Mouse (Mus musculus) CH12F3 (cell line): ENCODE results near the gene H2-M10.1.
"Not testable (repeated sequence)": the region's sequence is repeated elsewhere in the genome, so short reads cannot be mapped to it uniquely, and the experiment has no call there.

Experiments
- in situ Hi-C: fragments of 300-500 bp; cut with MboI; formaldehyde crosslinking; loops from 2 replicates; pipeline ENCODE4 v1.14.3; 2020; ENCODE audit warnings: low sequenced_read_pairs

The H2-M10.1 gene

DNA sequence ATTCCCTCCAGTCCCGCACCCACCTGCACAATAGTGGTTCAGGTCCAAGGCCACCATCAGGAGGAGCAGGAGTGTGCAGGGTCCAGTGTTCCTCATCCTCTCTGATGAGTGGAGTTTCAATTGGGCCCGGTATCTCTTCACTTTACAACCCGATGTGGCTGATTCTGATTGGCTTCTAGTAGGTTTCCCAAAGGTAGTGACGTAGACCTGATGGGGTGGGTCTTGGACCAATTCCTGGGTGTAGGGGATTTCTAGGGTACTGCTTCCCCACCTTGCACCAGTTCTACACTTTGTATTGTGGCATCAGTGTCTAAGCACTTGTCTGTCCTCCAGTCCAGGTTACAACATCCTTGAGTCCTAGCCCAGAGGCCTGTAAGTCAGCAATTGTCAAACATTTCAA lies at the start of gene H2-M10.1:
Gene H2-M10.1 (minus strand): TSS at position 101 of the 400 bp plus-strand sequence.
- in situ Hi-C loops = no loop called here

DNA sequence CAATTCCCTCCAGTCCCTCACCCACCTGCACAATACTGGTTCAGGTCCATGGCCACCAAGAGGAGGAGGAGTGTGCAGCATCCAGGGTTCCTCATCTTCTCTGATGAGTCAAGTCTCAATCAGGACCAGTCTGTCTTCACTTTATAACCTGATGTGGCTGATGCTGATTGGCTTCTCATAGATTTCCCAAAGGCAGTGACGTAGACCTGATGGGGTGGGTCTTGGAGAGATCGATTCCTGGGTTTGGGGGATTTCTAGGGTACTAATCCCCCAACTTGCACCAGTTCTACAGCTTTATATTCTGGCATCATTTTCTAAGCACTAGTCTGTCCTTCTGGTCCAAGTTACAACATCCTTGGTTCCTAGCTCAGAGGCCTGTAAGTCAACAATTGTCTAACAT lies 42.4 kb upstream of the H2-M10.1 start, which contains the start of gene H2-M10.3:
Gene H2-M10.3 (minus strand): TSS at position 101 of the 400 bp plus-strand sequence.
- in situ Hi-C loops = loop anchor here (25.0 kb wide), 1 partner anchor 419 kb away; no protein-coding TSS in a partner anchor

DNA sequence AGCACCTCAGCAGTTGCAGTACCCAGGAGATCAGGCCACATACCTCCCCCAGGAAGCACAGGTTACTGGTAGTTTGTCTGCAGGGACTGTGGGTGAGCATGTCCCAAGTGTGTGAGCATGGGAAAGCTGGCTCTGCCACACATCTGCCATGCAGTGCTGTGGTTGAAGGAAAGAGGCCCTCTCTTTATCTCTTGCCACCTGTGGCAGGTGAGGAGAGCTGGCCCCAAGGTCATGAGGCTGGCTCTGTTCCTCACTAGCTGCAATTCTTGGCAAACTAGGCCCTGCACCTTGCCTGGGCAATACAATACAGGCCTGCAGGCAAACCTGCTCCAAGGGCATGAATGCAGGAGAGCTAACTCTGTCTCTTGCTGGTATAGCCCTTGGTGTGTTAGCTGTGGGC lies 36.4 kb upstream of the H2-M10.1 start:
- in situ Hi-C loops = loop anchor here (25.0 kb wide), 1 partner anchor 425 kb away; no protein-coding TSS in a partner anchor

DNA sequence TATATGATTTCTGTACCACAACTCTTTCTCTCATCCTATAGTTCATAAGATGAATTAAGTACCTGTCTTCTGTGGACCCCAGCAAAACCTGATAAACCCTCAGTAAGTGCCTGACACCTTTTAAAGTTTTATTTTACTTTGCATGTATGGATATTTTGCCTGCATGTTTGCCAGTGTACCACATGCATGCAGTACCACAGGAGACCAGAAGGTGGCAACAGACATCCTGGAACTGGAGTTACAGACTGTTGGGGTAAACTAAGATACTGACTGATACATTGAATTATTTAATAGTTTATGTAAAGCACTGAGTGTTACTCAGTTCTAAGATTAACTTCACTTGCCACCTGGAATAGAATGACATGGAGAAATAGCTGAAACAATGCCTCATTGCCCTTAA lies 31.6 kb upstream of the H2-M10.1 start:
- in situ Hi-C loops = loop anchor here (10.0 to 25.0 kb wide), 2 partner anchors 57 to 430 kb away; no protein-coding TSS in a partner anchor

DNA sequence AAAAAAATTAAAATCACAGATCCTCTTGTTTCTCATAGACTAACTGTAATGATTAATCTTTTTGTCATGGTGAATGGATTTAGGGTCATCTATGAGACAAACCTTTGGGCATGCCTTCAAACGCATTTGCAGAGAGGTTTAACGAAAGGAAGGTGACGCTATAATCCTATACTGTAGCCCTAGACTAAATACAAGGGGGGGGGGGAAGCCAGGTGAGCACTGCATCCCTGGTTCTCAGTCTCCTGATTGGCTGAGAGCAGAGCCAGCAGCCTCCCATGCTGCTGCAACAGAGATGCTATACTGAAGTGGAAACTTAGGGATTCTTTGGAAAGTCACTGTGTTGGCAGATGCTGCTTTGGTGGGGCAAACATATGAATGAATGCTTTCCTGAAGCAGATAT lies 29.8 kb upstream of the H2-M10.1 start:
- in situ Hi-C loops = loop anchor here (10.0 to 25.0 kb wide), 2 partner anchors 59 to 432 kb away; no protein-coding TSS in a partner anchor

DNA sequence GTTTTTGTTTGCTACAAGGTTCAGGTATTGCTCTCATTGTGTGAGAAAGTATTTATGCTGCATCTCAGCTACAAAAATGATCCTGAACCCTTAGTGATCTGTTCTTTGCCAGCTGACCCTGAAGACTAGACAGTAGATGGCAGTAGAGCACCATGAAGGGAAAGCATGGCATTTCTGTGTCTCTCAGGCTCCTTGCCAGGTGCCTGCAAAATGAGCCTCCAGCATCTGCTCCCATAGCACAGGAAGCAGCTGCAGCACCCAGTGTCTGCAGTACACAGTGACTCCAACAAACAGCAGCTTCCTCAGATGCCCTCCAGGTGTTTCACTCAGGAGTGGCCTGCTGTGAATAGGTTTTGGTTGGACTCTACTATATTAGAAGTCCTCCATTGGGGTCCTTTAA lies 29.4 kb upstream of the H2-M10.1 start:
- in situ Hi-C loops = loop anchor here (10.0 to 25.0 kb wide), 2 partner anchors 59 to 432 kb away; no protein-coding TSS in a partner anchor

DNA sequence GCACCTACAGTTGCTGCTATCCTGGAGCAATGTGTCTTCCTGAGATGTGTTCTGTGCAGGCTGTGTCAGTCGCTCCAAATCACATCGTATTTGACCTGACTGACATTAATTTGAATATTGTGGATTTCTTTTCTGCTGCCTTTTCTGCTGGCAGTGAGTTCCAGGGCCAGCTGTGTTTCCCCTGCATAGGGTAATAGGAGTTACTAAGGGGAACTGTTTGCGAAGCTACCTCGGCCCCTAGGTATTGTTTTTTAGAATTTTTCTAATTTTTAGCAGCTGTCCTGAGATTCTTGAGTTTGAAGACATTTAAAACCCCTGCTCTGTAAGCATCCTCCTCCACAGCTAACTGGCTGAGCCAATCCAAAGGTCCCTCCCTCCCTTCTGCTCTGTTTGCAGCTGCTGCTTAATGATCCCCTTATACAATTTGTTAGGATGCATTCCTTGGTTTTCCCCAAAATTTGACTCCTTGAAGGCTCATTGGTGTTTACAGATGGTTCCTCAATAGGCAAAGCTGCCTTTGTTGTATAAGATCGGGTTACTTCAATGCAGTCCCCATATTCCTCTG lies 10.2 kb downstream of the H2-M10.1 start:
- in situ Hi-C loops = no loop called here

DNA sequence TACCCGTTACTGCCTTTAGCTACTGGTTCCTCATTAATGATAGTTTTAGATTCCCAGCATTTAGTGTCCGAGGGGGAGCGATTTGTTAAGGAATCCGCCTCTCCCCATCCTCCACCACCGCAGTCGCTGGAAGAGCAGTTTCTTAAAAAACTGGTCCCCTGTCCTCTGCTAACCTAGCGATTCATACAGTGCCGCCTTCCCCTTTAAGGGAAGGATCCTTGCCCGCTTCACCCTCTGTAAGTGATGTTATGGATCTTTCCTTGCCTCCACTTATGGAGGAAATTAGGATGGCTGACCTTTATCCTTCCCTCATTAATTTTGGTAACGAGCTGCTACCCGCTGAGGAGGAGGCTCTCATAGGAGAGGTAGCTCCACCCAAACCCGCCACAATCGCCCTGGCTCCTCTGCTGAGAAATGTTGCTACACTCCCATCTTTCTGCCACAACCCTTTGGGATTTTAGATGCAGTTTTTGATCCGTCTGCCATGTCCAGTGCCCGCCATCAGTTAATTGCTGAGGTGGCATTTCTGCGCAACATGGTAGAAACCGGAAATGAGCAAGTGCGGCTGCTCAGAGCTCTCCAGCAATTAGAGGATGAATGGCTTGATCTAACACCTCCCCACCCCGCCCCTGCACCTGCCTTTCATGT lies 10.8 kb downstream of the H2-M10.1 start:
- in situ Hi-C loops = no loop called here

DNA sequence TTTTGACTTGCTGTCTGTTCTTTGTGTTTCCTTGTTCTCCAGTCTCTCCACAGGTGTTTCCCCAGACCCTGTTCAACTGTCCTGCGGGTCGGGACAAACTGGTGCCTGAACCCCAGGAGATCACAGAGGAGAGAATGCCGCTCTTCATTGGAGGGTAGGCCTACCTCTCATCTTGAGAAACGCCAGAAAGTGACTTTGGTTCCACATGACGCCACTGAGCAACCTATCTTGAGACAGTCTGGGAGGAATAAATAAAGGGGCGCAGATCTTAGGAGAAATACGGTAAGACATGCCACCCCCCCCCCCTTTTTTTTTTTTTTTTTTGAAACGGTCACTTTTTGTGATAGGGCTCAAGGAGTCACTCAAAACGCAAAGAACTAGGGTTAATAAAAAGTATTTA lies 11.4 kb downstream of the H2-M10.1 start:
- in situ Hi-C loops = no loop called here

DNA sequence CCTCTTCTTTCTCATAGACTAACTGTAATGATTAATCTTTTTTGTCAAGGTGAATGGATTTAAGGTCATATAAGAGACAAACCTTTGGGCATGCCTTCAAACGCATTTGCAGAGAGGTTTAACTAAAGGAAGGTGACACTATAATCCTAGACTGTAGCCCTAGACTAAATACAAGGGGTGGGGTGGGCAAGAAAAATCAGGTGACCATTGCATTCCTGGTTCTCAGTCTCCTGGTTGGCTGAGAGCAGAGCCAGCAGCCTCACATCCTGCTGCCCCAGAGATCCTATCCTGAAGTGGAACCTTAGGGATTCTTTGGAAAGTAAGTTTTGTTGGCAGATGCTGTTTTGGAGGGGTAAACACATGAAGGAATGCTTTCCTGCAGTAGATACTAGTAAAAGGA lies 16.7 kb downstream of the H2-M10.1 start:
- in situ Hi-C loops = no loop called here

DNA sequence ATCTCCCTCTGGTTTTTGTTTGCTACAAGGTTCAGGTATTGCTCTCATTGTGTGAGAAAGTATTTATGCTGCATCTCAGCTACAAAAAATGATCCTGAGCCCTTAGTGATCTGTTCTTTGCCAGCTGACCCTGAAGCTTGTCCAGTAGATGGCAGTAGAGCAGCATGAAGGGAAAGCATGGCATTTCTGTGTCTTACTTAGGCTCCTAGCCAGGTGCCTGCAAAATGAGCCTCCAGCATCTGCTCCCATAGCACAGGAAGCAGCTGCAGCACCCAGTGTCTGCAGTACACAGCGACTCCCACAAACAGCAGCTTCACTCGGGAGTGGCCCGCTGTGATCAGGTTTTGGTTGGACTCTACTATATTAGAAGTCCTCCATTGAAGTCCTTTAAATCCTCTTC lies 17.1 kb downstream of the H2-M10.1 start:
- in situ Hi-C loops = not testable (repeated sequence)

DNA sequence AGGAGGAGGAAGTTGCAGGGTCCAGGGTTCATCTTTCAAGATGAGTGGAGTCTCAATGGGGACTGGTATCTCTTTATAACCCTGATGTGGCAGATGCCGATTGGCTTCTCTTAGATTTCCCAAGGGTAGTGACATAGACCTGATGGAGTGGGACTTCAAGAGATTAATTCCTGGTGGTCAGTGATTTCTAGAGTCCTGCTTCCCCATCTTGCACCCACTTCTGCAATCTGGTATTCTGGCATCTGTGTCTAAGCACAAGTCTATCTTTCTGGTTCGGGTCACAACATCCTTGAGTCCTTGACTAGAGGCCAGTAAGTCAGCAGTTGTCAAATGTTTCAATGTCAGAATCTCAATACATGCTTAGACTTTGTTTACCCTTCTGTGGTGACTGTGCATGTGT lies 39.6 kb downstream of the H2-M10.1 start, which contains the start of gene H2-M10.2:
Gene H2-M10.2 (minus strand): TSS at position 101 of the 400 bp plus-strand sequence.
- in situ Hi-C loops = no loop called here

DNA sequence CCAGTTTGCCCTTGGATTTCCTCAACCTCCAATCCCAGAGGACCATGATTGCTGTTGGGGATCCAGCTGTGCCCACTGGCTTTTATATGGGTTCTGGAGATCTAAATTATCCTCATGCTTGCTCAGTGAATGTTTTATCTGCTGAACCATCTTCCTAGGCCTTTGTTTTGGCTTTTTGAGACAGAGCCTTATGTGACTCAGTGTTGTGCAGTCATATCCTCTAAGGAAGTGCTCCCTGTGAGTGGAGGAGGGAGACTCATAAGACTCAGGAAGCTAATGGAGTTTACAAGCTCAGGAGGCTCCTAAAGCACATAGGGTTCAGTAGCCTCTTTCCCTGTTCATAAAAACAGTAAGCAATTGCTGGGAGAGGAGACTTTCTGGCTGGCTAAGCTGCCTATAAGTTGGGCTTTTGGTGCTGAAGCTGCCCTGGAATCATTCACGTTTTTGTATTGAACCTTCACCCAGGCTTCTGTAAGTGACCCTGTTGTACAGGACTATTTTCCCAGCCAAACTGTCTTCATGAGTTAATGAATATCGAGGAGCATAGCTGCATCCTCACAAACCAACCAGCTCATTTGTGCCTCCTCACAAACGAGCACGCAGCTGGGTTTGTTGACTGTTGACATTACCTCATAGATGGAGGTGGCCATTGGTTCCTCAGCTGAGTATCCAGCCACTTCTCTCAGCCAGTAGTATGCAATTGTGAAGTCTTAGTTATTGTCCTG lies 44.3 kb downstream of the H2-M10.1 start:
- in situ Hi-C loops = no loop called here

DNA sequence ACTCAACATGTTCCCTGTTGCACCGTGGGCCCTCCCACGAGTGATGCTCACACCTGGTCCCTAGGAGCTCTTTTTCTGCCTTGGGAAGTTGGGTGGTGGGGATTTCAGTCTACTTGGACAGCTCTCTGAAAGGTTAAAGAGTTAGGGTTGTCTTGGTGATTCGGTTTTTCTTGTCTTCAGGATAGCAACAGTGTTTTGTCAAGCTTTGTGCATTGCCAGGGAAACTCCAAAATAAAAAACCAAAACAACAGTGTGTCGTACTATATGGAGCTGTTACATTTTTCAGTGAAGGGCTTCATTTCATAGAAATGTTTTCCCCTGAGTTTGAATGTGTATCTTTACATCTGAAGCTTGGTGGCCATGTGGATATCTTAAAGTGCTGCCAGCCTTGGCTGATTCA lies 51.2 kb downstream of the H2-M10.1 start:
- in situ Hi-C loops = no loop called here

DNA sequence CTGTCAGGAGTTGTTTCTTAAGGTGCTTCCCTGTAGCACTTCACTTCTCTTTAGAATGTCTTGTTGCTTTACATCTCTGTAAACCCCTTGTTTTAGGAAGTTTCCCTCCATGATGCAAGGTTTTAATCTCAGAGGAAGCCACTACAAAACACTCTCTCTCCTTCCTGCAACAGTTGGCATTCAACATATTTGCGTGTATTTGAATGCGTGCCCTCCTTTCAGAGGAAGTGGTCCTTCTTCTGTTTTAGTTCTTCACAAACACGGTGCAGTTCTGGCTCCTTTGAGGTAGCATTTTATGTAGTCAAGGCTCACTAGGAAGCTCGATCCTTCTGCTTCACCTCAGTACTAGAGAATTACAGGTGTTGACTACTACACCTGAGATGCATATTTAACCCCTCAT lies 52.2 kb downstream of the H2-M10.1 start:
- in situ Hi-C loops = no loop called here
